Mouse (Mus musculus): ENCODE results near the gene Fars2. TPM values are rescaled to one million over a fixed set of nuclear protein-coding genes. Genes with fewer than 3 reads are reported as not detected.
"Not testable (repeated sequence)": the region's sequence is repeated elsewhere in the genome, so short reads cannot be mapped to it uniquely, and the experiment has no call there.

Gene Fars2
- total and polyA plus RNA-seq, 2 experiments from 2014 or later = 21.5 to 34.6 TPM

DNA sequence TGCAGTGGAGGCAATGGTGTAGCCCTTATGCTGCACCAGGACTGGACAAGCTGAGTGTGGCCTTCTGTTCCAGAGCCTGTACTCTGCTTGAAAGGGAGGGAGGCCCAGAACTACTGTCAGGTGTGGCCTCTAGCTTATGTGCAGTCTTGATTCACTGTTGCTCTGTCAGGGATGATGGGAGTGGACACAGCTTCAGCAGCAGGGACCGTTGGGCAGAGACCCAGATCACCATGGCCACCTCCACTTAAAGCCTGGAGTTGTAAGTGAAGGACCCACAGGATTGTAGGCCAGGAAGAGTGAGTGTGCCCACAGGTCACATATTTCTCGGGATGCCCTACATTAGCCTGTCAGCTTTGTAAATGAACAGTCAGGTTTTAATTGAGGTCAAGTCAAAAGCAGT, 283.8 kb downstream of the Fars2 start:
- no peak overlapping the region for H3K9ac ChIP-seq (replicated peaks; ENCODE audit: low read length)
- TF ChIP-seq CTCF (IDR thresholded peaks at IDR 0.05; ENCODE audit: low read depth) = no peak
- no peaks in the 10 kb centered on the region for H3K9me3 ChIP-seq (ENCODE audit: low read length)
- no peaks in the 10 kb centered on the region for H3K27me3 ChIP-seq (ENCODE audit: insufficient read depth, low read length)
- no peak overlapping the region for H3K4me3 ChIP-seq (ENCODE audit: low read length)
- no peaks in the 10 kb centered on the region for H3K36me3 ChIP-seq (ENCODE audit: insufficient read depth, low read length)
- DNase-seq (ENCODE audit: low spot score) = no peak
- H3K4me1 ChIP-seq (ENCODE audit: insufficient read depth, low read length) = no peaks in the 10 kb centered on the region
- no peak for ATAC-seq
- H3K27ac ChIP-seq = no peak overlapping the region
- no peak overlapping the region for H3K4me2 ChIP-seq (ENCODE audit: low read depth, low read length)
- WGBS = 79% methylated on average over 2 of the region's 2 CpGs

DNA sequence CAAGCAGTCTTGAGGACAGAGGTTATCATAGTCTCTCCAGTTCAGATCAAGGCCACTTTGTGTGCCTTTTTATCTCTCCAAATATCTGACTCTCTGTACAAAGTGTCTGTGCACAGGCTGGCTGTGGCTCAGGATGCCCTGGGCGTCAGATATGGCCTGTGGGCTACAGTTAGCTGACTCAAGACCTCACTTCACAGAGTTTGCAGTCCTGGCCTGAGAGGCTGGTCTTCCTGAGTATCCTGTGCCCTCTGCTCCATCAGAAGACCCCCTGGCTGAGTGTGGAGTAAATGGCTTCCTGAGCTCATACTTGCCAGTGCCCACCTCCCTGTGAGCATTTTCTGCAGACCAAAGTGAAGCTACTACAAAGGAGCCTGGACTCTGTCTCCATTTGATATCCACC, 296.1 kb downstream of the Fars2 start:
- Histone ChIP-seq H3K27me3 (ENCODE audit: insufficient read depth, low read length) (no peaks in the 10 kb centered on the region), H3K4me2 (ENCODE audit: low read depth, low read length) (no peak overlapping the region), H3K9me3 (ENCODE audit: low read length) (no peaks in the 10 kb centered on the region), H3K9ac (replicated peaks; ENCODE audit: low read length) (no peak overlapping the region), H3K4me1 (ENCODE audit: insufficient read depth, low read length) (no peaks in the 10 kb centered on the region), H3K4me3 (ENCODE audit: low read length) (no peak overlapping the region), H3K36me3 (ENCODE audit: insufficient read depth, low read length) (no peaks in the 10 kb centered on the region), H3K27ac (no peak overlapping the region)
- no peak for TF ChIP-seq CTCF (IDR thresholded peaks at IDR 0.05; ENCODE audit: low read depth)
- DNase-seq (ENCODE audit: low spot score) (no peak), ATAC-seq (no peak)
- WGBS = 93% methylated on average over 1 of the region's 1 CpGs

DNA sequence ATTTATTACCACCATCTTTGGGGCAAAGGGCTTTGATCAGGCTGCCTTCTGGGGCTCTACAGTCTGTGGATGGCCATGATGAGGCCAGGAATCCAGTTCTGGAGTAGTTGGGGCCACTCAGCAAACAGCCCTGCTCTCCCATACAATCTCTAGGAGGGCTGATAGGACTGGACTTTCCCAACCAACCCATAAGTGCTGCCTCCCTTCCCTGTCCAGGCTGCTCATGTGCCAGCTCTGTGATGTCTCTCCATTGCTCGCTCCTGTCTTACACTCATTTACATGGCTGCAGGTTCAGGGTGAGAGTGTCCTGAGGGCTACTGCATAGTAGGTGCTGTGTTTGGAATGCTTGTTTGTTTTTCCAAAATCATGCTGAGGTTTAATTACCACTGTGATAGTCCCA, 298.0 kb downstream of the Fars2 start:
- H3K4me2 ChIP-seq (ENCODE audit: low read depth, low read length) = no peak overlapping the region
- no peaks in the 10 kb centered on the region for H3K9me3 ChIP-seq (ENCODE audit: low read length)
- DNase-seq (ENCODE audit: low spot score) (no peak), ATAC-seq (no peak)
- H3K4me1 ChIP-seq (ENCODE audit: insufficient read depth, low read length) = no peaks in the 10 kb centered on the region
- H3K4me3 ChIP-seq (ENCODE audit: low read length) = no peak overlapping the region
- H3K27ac ChIP-seq = no peak overlapping the region
- H3K36me3 ChIP-seq (ENCODE audit: insufficient read depth, low read length) = no peaks in the 10 kb centered on the region
- H3K9ac ChIP-seq (replicated peaks; ENCODE audit: low read length) = no peak overlapping the region
- TF ChIP-seq CTCF (IDR thresholded peaks at IDR 0.05; ENCODE audit: low read depth) = no peak
- WGBS = 100% methylated on average over 1 of the region's 1 CpGs
- H3K27me3 ChIP-seq (ENCODE audit: insufficient read depth, low read length) = no peaks in the 10 kb centered on the region

DNA sequence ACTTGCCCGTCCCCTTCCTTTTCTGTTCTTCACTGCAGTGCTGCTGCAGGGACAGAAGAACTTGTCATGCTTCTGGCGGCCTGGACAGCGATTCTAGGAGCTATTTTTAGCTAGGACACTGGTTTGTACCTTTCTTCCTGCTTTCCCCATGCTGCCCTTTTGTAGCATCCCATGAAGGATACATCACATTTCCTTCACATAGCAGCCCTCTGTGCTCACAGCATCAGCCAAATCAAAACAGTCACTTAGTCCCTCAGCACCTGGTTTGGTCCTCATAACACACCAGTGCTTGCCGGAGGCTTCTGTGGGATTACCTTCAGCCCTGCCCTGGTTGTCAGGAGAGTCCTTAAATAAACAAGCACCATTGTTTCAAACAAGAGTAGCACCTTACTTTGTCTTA, 299.3 kb downstream of the Fars2 start:
- Histone ChIP-seq H3K9ac (replicated peaks; ENCODE audit: low read length) (no peak overlapping the region), H3K9me3 (ENCODE audit: low read length) (no peaks in the 10 kb centered on the region), H3K27me3 (ENCODE audit: insufficient read depth, low read length) (no peaks in the 10 kb centered on the region), H3K4me1 (ENCODE audit: insufficient read depth, low read length) (no peaks in the 10 kb centered on the region), H3K36me3 (ENCODE audit: insufficient read depth, low read length) (no peaks in the 10 kb centered on the region), H3K4me3 (ENCODE audit: low read length) (no peak overlapping the region), H3K4me2 (ENCODE audit: low read depth, low read length) (no peak overlapping the region), H3K27ac (no peak overlapping the region)
- WGBS = 66% methylated on average over 4 of the region's 4 CpGs
- TF ChIP-seq CTCF (IDR thresholded peaks at IDR 0.05; ENCODE audit: low read depth) = no peak
- no peak for ATAC-seq
- DNase-seq (ENCODE audit: low spot score) = no peak

DNA sequence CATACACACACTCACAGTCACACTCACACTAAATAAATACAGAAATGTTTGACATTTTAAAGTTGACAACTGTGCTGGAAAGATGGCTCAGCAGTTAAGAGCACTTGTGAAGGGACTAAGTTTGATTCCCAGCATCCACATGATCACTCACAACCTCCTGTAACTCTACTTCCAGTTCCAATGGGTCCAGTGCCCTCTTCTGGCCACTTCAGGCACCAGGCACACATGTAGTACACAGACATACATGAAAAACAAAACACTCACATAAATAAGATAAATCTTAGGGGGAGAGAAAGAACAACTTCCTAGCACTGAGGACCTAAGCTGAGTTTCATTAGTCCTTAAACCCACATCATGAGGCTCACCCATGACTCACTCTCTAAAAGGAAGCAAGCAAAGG, 302.1 kb downstream of the Fars2 start:
- ATAC-seq (no peak), DNase-seq (ENCODE audit: low spot score) (no peak)
- Histone ChIP-seq H3K27ac (no peak overlapping the region), H3K4me3 (ENCODE audit: low read length) (no peak overlapping the region), H3K4me2 (ENCODE audit: low read depth, low read length) (no peak overlapping the region), H3K36me3 (ENCODE audit: insufficient read depth, low read length) (no peaks in the 10 kb centered on the region), H3K27me3 (ENCODE audit: insufficient read depth, low read length) (no peaks in the 10 kb centered on the region), H3K9me3 (ENCODE audit: low read length) (no peaks in the 10 kb centered on the region), H3K4me1 (ENCODE audit: insufficient read depth, low read length) (no peaks in the 10 kb centered on the region), H3K9ac (replicated peaks; ENCODE audit: low read length) (no peak overlapping the region)
- no peak for TF ChIP-seq CTCF (IDR thresholded peaks at IDR 0.05; ENCODE audit: low read depth)

DNA sequence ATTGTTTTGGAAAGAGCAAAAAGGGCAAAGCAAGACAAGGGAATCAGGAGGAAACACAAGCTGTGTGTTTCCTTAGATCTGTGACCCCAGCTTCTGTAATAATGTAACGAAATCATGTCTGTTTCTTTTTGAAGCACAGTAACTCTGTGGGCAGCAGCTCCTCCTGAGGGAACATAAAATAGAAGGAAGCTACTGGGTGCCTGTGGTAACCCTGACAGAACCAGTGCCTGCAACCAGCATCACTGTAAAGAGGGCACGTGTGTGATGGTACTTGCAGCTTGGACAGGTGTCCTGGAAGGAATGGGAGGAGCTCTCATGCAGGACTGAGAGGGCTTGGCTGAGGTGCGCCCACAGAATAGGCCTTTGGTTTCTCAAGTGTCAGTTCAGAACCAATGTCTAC, 305.2 kb downstream of the Fars2 start:
- ATAC-seq (no peak), DNase-seq (ENCODE audit: low spot score) (no peak)
- Histone ChIP-seq H3K27ac (no peak overlapping the region), H3K9me3 (ENCODE audit: low read length) (no peaks in the 10 kb centered on the region), H3K4me2 (ENCODE audit: low read depth, low read length) (no peak overlapping the region), H3K9ac (replicated peaks; ENCODE audit: low read length) (no peak overlapping the region), H3K27me3 (ENCODE audit: insufficient read depth, low read length) (no peaks in the 10 kb centered on the region), H3K4me3 (ENCODE audit: low read length) (no peak overlapping the region), H3K4me1 (ENCODE audit: insufficient read depth, low read length) (no peaks in the 10 kb centered on the region), H3K36me3 (ENCODE audit: insufficient read depth, low read length) (no peaks in the 10 kb centered on the region)
- TF ChIP-seq CTCF (IDR thresholded peaks at IDR 0.05; ENCODE audit: low read depth) = no peak
- WGBS = 72% methylated on average over 3 of the region's 3 CpGs

DNA sequence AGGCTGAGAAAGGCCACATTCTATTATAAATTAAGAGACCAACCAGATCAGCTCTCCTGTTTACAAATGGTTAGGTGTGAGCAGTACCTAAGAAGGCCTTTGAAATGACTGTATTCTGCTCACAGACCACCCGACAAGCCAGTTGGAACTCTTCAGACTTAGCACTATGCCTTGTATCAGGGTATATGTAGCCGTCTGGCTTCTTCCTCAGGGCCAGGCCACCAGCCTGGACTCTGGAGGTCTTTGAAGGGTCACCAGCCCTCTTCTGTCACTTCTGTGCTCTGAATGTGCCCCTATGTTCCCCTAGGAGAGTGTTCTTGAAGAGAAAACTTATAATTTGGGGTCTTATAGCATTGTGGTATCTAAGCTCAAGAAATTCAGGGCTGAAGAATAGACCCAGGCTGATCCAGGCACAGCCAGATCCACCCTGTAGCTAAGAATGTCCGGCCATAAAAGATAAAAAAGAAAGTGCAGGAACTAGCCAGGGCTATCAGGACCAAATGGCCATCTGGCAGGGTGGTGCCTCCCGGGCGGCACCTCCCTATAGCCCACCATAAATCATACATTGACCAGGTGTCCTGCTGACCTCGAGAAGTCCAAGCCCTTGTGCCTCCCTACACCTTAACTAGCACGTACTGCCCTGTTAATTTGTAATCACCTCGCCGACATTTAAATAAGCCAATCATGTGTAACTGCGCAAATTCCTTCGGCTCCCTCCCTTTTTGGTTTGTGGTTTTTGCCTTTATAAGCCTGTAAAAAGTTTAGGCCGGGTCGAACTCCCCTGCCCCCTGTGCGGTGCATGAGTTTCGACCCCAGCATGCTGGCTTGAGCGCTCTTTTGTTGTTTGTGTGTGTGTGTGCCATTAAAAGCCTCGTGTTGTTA, 308.9 kb downstream of the Fars2 start:
- not testable (repeated sequence) for DNase-seq (ENCODE audit: low spot score); H3K9me3 ChIP-seq (ENCODE audit: low read length); H3K4me2 ChIP-seq (ENCODE audit: low read depth, low read length); H3K4me1 ChIP-seq (ENCODE audit: insufficient read depth, low read length); H3K4me3 ChIP-seq (ENCODE audit: low read length); H3K27me3 ChIP-seq (ENCODE audit: insufficient read depth, low read length); H3K9ac ChIP-seq (replicated peaks; ENCODE audit: low read length); ATAC-seq; H3K27ac ChIP-seq; H3K36me3 ChIP-seq (ENCODE audit: insufficient read depth, low read length)
- 81% methylated on average over 17 of the region's 17 CpGs for WGBS

All from hindbrain, postnatal 0 days (tissue).